Mouse (Mus musculus): Measurements from ENCODE around the gene Ddx27.

- TF ChIP-seq CTCF (IDR thresholded peaks at IDR 0.05; ENCODE audit: low read depth) (no peak), EP300 (optimal IDR thresholded peaks at IDR 0.05) (no peak)
These were observed 19.0 kb upstream of the Ddx27 start, which contains the start of gene Stau1 for GRCm38 (mm10) chr2:166995796-166996532.

Data from stomach, postnatal 0 days (tissue).